Mouse (Mus musculus) lung, embryonic 15.5 days (tissue): ENCODE results near the gene Gm13285. TPM values are rescaled to one million over a fixed set of nuclear protein-coding genes. Genes with fewer than 3 reads are reported as not detected.
"Not testable (repeated sequence)": the region's sequence is repeated elsewhere in the genome, so short reads cannot be mapped to it uniquely, and the experiment has no call there.

Source experiments
- ATAC-seq: fragments of 200-750 bp; cut with Nextera tagmentation; 2 replicates; pipeline ENCODE4 v1.8.0; 2017; ENCODE audit warnings: moderate number of reproducible peaks, borderline replicate concordance; ENCODE audit not compliant: low FRiP score, low TSS enrichment; ENCODE audit errors: extremely low read depth
- H3K27ac ChIP-seq: fragments of 300-500 bp; sonication (generic); 2 replicates; pipeline ENCODE4 v1.5.1; 2015; ENCODE audit warnings: moderate library complexity, mild to moderate bottlenecking, inconsistent platforms
- H3K27me3 ChIP-seq: fragments of 300-500 bp; sonication (generic); 2 replicates; pipeline ENCODE4 v1.6.1; 2015; ENCODE audit warnings: inconsistent platforms
- H3K36me3 ChIP-seq: fragments of 300-500 bp; sonication (generic); 2 replicates; pipeline ENCODE4 v1.6.1; 2015; ENCODE audit warnings: inconsistent platforms
- H3K4me1 ChIP-seq: fragments of 300-500 bp; sonication (generic); 2 replicates; pipeline ENCODE4 v1.6.1; 2015; ENCODE audit warnings: inconsistent platforms
- H3K4me2 ChIP-seq: fragments of 300-500 bp; sonication (generic); 2 replicates; pipeline ENCODE4 v1.6.1; 2015; ENCODE audit warnings: inconsistent platforms, mild to moderate bottlenecking, moderate library complexity
- H3K4me3 ChIP-seq: fragments of 300-500 bp; sonication (generic); 2 replicates; pipeline ENCODE4 v1.5.1; 2015; ENCODE audit warnings: mild to moderate bottlenecking, inconsistent platforms
- H3K9ac ChIP-seq: fragments of 300-500 bp; sonication (generic); 2 replicates; pipeline ENCODE4 v1.6.1; 2015; ENCODE audit warnings: inconsistent platforms
- H3K9me3 ChIP-seq: fragments of 300-500 bp; sonication (generic); 2 replicates; pipeline ENCODE4 v1.6.1; 2016; ENCODE audit warnings: inconsistent platforms
- WGBS: fragments of 180-500 bp; shearing (Covaris S2); methylation state at CpG from one replicate; pipeline ENCODE4 v1.1.7; 2015; 5-methylcytosine and 5-hydroxymethylcytosine counted together
- polyA plus RNA-seq: library from polyadenylated mRNA; unstranded; fragments of >200 nt; fragmentation: Nextera tagmentation; extraction: Ambion mirVana; gene quantifications from 2 replicates; pipeline ENCODE4 v1.2.1, GENCODE M21; 2015

Gene Gm13285
- 1.5 and 1.7 TPM in 2 replicates for polyA plus RNA-seq

GRCm38 (mm10) chr4:88799365-88799764 lies at the start of gene Gm13285:
Gene Gm13285 (plus strand): TSS chr4:88799665.
- not testable (repeated sequence) for H3K9me3 ChIP-seq, H3K9ac ChIP-seq, H3K27me3 ChIP-seq, H3K4me2 ChIP-seq, H3K4me3 ChIP-seq, ATAC-seq, H3K4me1 ChIP-seq, H3K27ac ChIP-seq, H3K36me3 ChIP-seq
- WGBS: 15% methylated on average over 6 of the region's 7 CpGs

- 0 out of 2 replicates have a peak, but pooled peaks cover 3% of the 10 kb centered on the region for H3K4me1 ChIP-seq
- 51% methylated on average over 6 of the region's 6 CpGs for WGBS
- no peaks in the 10 kb centered on the region for H3K9me3 ChIP-seq
- no peak overlapping the region for H3K4me2 ChIP-seq
- no peak overlapping the region for H3K4me3 ChIP-seq
- H3K36me3 ChIP-seq: no peaks in the 10 kb centered on the region
- H3K27me3 ChIP-seq: no peaks in the 10 kb centered on the region
- H3K9ac ChIP-seq: no peak overlapping the region
- H3K27ac ChIP-seq: no peak overlapping the region
- no peak for ATAC-seq
Observed at GRCm38 (mm10) chr4:88749926-88750325, 49.5 kb upstream of the Gm13285 start.

- H3K27ac ChIP-seq, H3K4me3 ChIP-seq, H3K4me2 ChIP-seq, ATAC-seq, H3K9me3 ChIP-seq, H3K27me3 ChIP-seq, H3K9ac ChIP-seq, H3K4me1 ChIP-seq, H3K36me3 ChIP-seq: not testable (repeated sequence)
- WGBS: 74% methylated on average over 15 of the region's 15 CpGs
Observed at GRCm38 (mm10) chr4:88754818-88755340, 44.6 kb upstream of the Gm13285 start, which contains the start of gene Gm13271. Gene Gm13271 (plus strand): TSS chr4:88754868.

GRCm38 (mm10) chr4:88756581-88757513 lies 42.6 kb upstream of the Gm13285 start:
- not testable (repeated sequence) for ATAC-seq, H3K4me1 ChIP-seq, H3K27me3 ChIP-seq, H3K9me3 ChIP-seq, H3K36me3 ChIP-seq
- H3K4me3 ChIP-seq: peak overlapping the region; percentile 60
- H3K9ac ChIP-seq: peak overlapping the region; percentile 74
- WGBS: 10% methylated on average over 28 of the region's 31 CpGs
- H3K4me2 ChIP-seq: peak overlapping the region; percentile 85
- H3K27ac ChIP-seq: peak overlapping the region; percentile 97

- not testable (repeated sequence) for H3K4me1 ChIP-seq, H3K36me3 ChIP-seq, H3K27me3 ChIP-seq, H3K9me3 ChIP-seq
- peak overlapping the region; percentile 74; the same call in 1 of the 2 replicates for H3K9ac ChIP-seq
- H3K4me2 ChIP-seq: peak overlapping the region; percentile 85
- WGBS: under 1% methylated on average over 19 of the region's 21 CpGs
- H3K4me3 ChIP-seq: peak overlapping the region; percentile 60
- peak; percentile 100 for ATAC-seq
- peak overlapping the region; percentile 97 for H3K27ac ChIP-seq
Observed at GRCm38 (mm10) chr4:88757628-88758031, 41.8 kb upstream of the Gm13285 start.

- not testable (repeated sequence) for H3K27me3 ChIP-seq, H3K9me3 ChIP-seq, ATAC-seq, H3K27ac ChIP-seq, H3K36me3 ChIP-seq, H3K4me2 ChIP-seq, H3K4me3 ChIP-seq, H3K4me1 ChIP-seq, H3K9ac ChIP-seq
- 82% methylated on average over 9 of the region's 9 CpGs for whole genome bisulfite sequencing
Observed at GRCm38 (mm10) chr4:88758751-88759150, 40.7 kb upstream of the Gm13285 start.

- not testable (repeated sequence) for ATAC-seq, H3K9me3 ChIP-seq, H3K36me3 ChIP-seq, H3K27me3 ChIP-seq, H3K4me1 ChIP-seq, H3K9ac ChIP-seq
- Histone ChIP-seq H3K4me3 (peak within 1 kb of the TSS; percentile 35), H3K27ac (peak within 1 kb of the TSS; percentile 75), H3K4me2 (peak within 1 kb of the TSS; percentile 50)
- WGBS: 21% methylated on average over 7 of the region's 14 CpGs
Observed at GRCm38 (mm10) chr4:88759610-88760268, 39.7 kb upstream of the Gm13285 start, which contains the start of gene Gm13283. Gene Gm13283 (plus strand): TSS chr4:88760119.

- not testable (repeated sequence) for H3K9ac ChIP-seq, H3K4me1 ChIP-seq, H3K36me3 ChIP-seq, H3K27me3 ChIP-seq, H3K9me3 ChIP-seq, ATAC-seq
- WGBS: under 1% methylated on average over 22 of the region's 28 CpGs
- peak overlapping the region; percentile 50 for H3K4me2 ChIP-seq
- peak overlapping the region; percentile 75 for H3K27ac ChIP-seq
- H3K4me3 ChIP-seq: peak overlapping the region; percentile 35
Observed at GRCm38 (mm10) chr4:88760431-88760830, 39.0 kb upstream of the Gm13285 start.

GRCm38 (mm10) chr4:88761776-88762175 lies 37.7 kb upstream of the Gm13285 start:
- H3K4me1 ChIP-seq, H3K27me3 ChIP-seq, H3K27ac ChIP-seq, H3K4me2 ChIP-seq, H3K9ac ChIP-seq, H3K36me3 ChIP-seq, ATAC-seq, H3K9me3 ChIP-seq, H3K4me3 ChIP-seq: not testable (repeated sequence)
- 55% methylated on average over 6 of the region's 8 CpGs for WGBS

- not testable (repeated sequence) for H3K9me3 ChIP-seq, H3K9ac ChIP-seq, ATAC-seq, H3K4me1 ChIP-seq, H3K4me2 ChIP-seq, H3K4me3 ChIP-seq, H3K27me3 ChIP-seq, H3K27ac ChIP-seq, H3K36me3 ChIP-seq
- WGBS: 47% methylated on average over 9 of the region's 9 CpGs
Observed at GRCm38 (mm10) chr4:88762341-88762740, 37.1 kb upstream of the Gm13285 start.

GRCm38 (mm10) chr4:88763384-88764018 lies 36.0 kb upstream of the Gm13285 start:
- WGBS: 2% methylated on average over 41 of the region's 42 CpGs
- ATAC-seq: not testable (repeated sequence)

More at GRCm38 (mm10) chr4:88763384-88764018, 36.0 kb upstream of the Gm13285 start:
- H3K4me2 ChIP-seq: peak overlapping the region; percentile 50
- not testable (repeated sequence) for H3K27me3 ChIP-seq, H3K4me1 ChIP-seq, H3K9me3 ChIP-seq, H3K36me3 ChIP-seq
- peak overlapping the region; percentile 31 for H3K4me3 ChIP-seq
- H3K27ac ChIP-seq: peak overlapping the region; percentile 77
- H3K9ac ChIP-seq: peak overlapping the region; percentile 27; the same call in 1 of the 2 replicates
